Mouse (Mus musculus) gastrocnemius, postnatal 14 days (tissue): ENCODE results near the gene Gm20747. TPM values are rescaled to one million over a fixed set of nuclear protein-coding genes. Genes with fewer than 3 reads are reported as not detected.
"Not testable (repeated sequence)": the region's sequence is repeated elsewhere in the genome, so short reads cannot be mapped to it uniquely, and the experiment has no call there.

Experiments used
- DNase-seq: peaks from one replicate; pipeline ENCODE4 v3.0.0; 2021; ENCODE audit warnings: mixed read lengths
- intact Hi-C: fragments of 180-260 bp; cut with DNase I; formaldehyde crosslinking; loops from one replicate; pipeline ENCODE4 v1.15.1; 2025; ENCODE audit warnings: low total_unique reads
- long read RNA-seq, 2 experiments: library from polyadenylated mRNA; stranded (forward); transcript quantifications; one replicate each; pipeline ENCODE4 v2.0.0; 2021
- total RNA-seq, 2 experiments: library from RNA; stranded (reverse); gene quantifications; 2 replicates each; pipeline ENCODE4 v1.2.3; 2021

Gene Gm20747
- not detected for total RNA-seq
- long read RNA-seq, experiment 1: 0 reads
- long read RNA-seq, experiment 2: 0 reads

DNA sequence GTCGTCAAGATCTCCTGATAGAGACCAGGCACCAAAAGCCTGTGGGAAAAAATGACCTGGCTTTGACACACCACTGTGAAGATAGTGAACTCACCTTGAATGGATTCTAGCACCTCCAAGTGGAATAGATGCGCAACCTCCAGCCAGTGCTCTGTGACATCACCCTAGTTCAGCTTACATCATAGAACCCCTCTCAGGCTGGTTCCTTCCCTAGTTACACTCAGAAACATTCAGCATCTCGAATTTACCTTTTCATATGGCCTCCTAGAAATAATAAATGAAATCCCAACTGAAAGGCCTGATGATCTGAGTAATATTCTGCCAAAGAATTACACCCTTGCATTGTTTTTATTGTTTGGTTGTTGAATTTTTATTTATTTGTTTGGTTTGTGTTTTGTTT is at the start of gene Gm20747:
TSS of gene Gm20747 (minus strand) at position 101 of the 400 bp plus-strand sequence.
- DNase-seq, intact Hi-C loops: not testable (repeated sequence)
